Mouse (Mus musculus): ENCODE measurements around the gene Cdh26. TPM values are rescaled to one million over a fixed set of nuclear protein-coding genes. Genes with fewer than 3 reads are reported as not detected.

Cdh26 gene
- polyA plus RNA-seq, 1 experiment from 2014 or later, result 0.26 TPM

DNA sequence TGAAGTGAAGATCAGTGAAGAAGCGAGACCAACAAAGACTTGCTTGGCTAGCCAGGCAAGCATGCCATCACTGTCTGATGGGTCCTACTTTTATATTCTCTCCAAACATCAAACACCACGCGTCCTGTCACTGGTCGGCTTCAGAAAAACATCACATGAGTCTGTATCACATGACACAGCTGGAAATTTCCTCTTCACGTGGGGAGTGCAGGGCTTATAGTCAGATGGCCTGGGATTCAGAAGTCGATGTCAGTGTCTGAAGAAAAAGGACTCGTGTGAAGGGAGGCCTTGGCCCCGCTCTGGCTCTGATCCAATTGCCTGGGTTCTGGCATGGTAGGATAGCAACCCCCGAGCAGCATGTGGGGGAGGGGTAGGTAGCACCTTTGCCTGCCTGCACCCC lies 86.6 kb downstream of the Cdh26 start:
- no peaks in the 10 kb centered on the region for H3K9me3 ChIP-seq (replicated peaks)
- 58% methylated on average over 9 of the region's 9 CpGs for WGBS (ENCODE audit: insufficient replicate concordance)
- H3K9ac ChIP-seq, result no peak overlapping the region
- no peaks in the 10 kb centered on the region for H3K36me3 ChIP-seq
- H3K4me3 ChIP-seq, result no peak overlapping the region
- no peaks in the 10 kb centered on the region for H3K4me1 ChIP-seq
- no peak overlapping the region for H3K4me2 ChIP-seq
- no peaks in the 10 kb centered on the region for H3K27me3 ChIP-seq (replicated peaks)
- no peak overlapping the region for H3K27ac ChIP-seq
- ATAC-seq, result no peak

DNA sequence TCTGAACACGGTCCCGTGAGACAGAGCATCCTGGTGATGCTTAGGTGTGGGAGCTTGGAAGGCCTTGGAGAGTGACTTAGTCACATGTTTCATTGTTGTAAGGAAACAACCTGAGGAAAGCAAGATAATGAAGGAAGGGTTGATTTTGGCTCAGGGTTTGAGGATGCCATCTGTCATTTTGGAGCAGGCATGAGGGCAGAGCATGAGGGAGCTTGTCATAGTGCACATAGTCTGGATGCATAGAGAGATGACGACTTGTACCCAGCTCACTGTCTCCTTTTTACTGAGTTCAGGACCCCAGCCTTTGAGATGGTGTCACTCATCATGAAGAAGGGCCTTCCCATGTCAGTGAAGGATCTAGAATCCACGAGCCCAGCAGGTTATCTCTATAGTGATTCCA lies 89.0 kb downstream of the Cdh26 start:
- Histone ChIP-seq H3K4me3 (no peak overlapping the region), H3K9ac (no peak overlapping the region), H3K27me3 (replicated peaks) (no peaks in the 10 kb centered on the region), H3K4me1 (no peaks in the 10 kb centered on the region), H3K27ac (no peak overlapping the region), H3K4me2 (no peak overlapping the region), H3K9me3 (replicated peaks) (no peaks in the 10 kb centered on the region), H3K36me3 (no peaks in the 10 kb centered on the region)
- no peak for ATAC-seq
- WGBS (ENCODE audit: insufficient replicate concordance), result 61% methylated on average over 4 of the region's 4 CpGs

DNA sequence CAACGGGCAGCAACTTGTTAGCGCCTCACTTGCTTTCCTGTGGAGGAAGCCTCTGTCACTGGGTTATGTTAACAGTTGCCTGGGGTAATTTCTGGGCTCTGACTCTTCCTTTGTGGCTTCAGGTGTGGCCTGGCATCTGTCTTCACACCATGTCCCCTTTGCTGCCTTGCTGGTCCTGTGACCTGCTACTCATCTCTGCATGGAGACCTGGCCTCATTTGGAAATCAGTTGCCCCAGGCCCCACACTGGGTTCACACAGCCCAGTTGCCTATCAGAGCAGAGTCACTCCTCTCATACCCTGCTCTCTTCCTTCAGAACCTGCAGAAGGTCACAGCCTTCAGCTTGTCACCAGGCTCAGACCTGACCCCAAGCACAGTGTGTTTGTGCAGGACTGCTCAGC lies 89.9 kb downstream of the Cdh26 start:
- Histone ChIP-seq H3K27me3 (replicated peaks) (no peaks in the 10 kb centered on the region), H3K9me3 (replicated peaks) (no peaks in the 10 kb centered on the region), H3K4me3 (no peak overlapping the region), H3K27ac (no peak overlapping the region), H3K4me1 (no peaks in the 10 kb centered on the region), H3K36me3 (no peaks in the 10 kb centered on the region), H3K4me2 (no peak overlapping the region), H3K9ac (no peak overlapping the region)
- WGBS (ENCODE audit: insufficient replicate concordance), result 46% methylated on average over 2 of the region's 2 CpGs
- ATAC-seq, result no peak

DNA sequence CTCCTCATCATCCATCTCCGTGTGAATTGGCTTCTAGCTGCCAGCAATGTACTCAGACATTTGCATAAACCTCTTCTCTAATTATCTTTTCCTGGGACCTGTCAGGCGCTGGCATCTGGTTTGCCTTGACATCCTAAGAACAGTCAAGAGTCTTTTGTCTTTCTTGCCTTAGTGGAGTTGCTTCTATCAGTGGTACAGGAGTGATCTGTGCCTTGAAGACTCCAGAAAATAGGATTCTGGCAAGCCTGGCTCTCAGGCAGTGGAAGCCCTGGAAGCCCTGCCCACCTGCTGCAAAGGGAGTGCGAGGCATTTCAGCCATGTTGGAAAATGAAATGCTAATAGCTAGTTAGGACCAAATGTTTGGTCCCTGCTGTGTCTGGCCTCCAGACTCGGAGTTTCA lies 92.0 kb downstream of the Cdh26 start:
- no peak for ATAC-seq
- no peak overlapping the region for H3K27ac ChIP-seq
- no peaks in the 10 kb centered on the region for H3K4me1 ChIP-seq
- H3K4me2 ChIP-seq, result no peak overlapping the region
- H3K4me3 ChIP-seq, result no peak overlapping the region
- WGBS (ENCODE audit: insufficient replicate concordance), result 41% methylated on average over 4 of the region's 4 CpGs
- H3K36me3 ChIP-seq, result no peaks in the 10 kb centered on the region
- no peaks in the 10 kb centered on the region for H3K27me3 ChIP-seq (replicated peaks)
- no peak overlapping the region for H3K9ac ChIP-seq
- H3K9me3 ChIP-seq (replicated peaks), result no peaks in the 10 kb centered on the region

DNA sequence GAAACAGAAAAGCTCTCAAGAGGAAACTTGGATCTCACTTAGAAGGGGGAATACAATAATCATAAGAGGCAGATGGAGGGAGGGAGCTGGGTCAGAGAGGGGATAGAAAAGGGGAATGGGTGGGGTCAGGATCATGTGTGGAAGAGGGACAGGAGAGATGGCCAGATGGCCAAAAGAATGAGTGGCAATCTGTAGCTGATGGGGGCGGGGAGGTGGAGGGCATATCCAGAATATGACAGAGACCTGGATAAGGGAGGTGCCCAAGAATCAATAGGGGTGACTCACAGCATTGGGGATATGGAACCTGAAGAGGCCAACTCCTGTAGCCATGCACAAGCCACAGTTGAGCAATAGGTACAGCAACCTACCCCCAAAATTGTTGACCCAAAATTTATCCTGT lies 92.5 kb downstream of the Cdh26 start:
- Histone ChIP-seq H3K4me1 (no peaks in the 10 kb centered on the region), H3K27ac (no peak overlapping the region), H3K27me3 (replicated peaks) (no peaks in the 10 kb centered on the region), H3K9ac (no peak overlapping the region), H3K36me3 (no peaks in the 10 kb centered on the region), H3K4me2 (no peak overlapping the region), H3K9me3 (replicated peaks) (no peaks in the 10 kb centered on the region), H3K4me3 (no peak overlapping the region)
- 60% methylated on average over 1 of the region's 1 CpGs for WGBS (ENCODE audit: insufficient replicate concordance)
- no peak for ATAC-seq

DNA sequence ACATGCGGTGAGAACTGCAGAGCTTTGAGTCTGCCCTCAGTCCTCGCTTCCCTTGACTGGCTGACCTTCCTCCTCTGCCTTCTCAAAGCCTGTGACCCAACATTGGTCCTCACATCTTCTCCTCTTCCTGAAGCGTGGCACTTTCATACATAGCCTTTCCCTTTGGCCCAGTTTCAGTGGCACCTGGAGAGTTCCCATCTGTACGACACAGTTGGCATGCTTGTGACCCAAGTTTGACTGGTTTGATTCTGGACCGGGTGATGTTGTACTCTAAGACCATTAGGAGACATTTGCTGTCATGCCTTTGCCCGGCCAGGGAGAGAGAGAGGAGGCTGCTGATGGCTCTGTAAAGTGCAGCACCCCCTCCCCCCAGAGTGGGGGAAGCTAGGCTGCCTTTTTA lies 96.4 kb downstream of the Cdh26 start:
- no peak overlapping the region for H3K9ac ChIP-seq
- no peaks in the 10 kb centered on the region for H3K9me3 ChIP-seq (replicated peaks)
- 55% methylated on average over 6 of the region's 6 CpGs for WGBS (ENCODE audit: insufficient replicate concordance)
- H3K4me2 ChIP-seq, result no peak overlapping the region
- H3K4me1 ChIP-seq, result no peaks in the 10 kb centered on the region
- H3K4me3 ChIP-seq, result no peak overlapping the region
- H3K36me3 ChIP-seq, result no peaks in the 10 kb centered on the region
- no peaks in the 10 kb centered on the region for H3K27me3 ChIP-seq (replicated peaks)
- H3K27ac ChIP-seq, result no peak overlapping the region
- no peak for ATAC-seq

DNA sequence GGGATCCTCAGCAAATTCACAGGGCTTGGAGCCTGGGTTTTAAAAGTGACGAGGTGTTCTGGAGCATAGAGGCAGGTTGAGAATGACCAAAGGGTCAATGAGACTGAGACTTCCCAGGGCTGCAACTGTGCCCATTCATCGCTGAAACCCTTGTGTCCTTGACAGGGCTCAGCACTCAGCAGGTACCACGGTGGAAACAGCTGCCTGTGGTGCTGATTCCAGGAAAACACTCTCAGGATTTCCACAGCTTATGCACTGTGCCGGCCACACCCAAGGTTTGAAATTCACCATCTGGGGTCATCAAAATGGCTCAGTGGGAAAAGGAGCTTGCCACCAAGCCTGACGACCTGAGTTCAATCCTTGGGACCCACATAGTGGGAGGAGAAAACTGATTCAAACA lies 100.9 kb downstream of the Cdh26 start:
- Histone ChIP-seq H3K36me3 (no peaks in the 10 kb centered on the region), H3K4me3 (no peak overlapping the region), H3K4me1 (no peaks in the 10 kb centered on the region), H3K4me2 (no peak overlapping the region), H3K9ac (no peak overlapping the region), H3K27ac (no peak overlapping the region), H3K9me3 (replicated peaks) (no peaks in the 10 kb centered on the region), H3K27me3 (replicated peaks) (no peaks in the 10 kb centered on the region)
- no peak for ATAC-seq
- 59% methylated on average over 5 of the region's 5 CpGs for WGBS (ENCODE audit: insufficient replicate concordance)

DNA sequence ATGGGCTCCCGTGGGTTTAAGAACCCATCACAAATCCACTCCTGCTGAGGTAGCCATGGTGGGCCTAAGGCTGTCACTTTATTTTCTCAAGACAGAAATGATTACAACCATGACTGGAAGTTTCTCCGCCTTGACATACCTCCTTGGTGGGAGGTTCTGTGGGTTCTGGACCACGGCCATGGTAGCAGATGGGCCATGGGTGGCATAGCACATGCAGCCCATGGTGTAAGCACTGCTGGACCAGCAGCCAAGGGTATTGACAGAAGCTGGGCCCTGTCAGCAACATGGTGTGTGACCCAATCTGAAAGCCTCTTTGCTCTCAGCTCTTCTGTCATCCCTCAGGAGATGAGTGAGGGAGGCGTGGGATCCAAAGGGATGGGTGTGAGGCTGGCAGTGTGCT lies 106.2 kb downstream of the Cdh26 start:
- H3K36me3 ChIP-seq, result no peaks in the 10 kb centered on the region
- no peak overlapping the region for H3K27ac ChIP-seq
- no peaks in the 10 kb centered on the region for H3K9me3 ChIP-seq (replicated peaks)
- 67% methylated on average over 4 of the region's 4 CpGs for WGBS (ENCODE audit: insufficient replicate concordance)
- no peaks in the 10 kb centered on the region; the same call in 1 of the 2 replicates for H3K27me3 ChIP-seq (replicated peaks)
- no peak for ATAC-seq
- H3K4me3 ChIP-seq, result no peak overlapping the region
- no peak overlapping the region for H3K9ac ChIP-seq
- no peak overlapping the region for H3K4me2 ChIP-seq
- no peaks in the 10 kb centered on the region for H3K4me1 ChIP-seq

Other genes with a start within 250 kb of the Cdh26 start
- gene Sycp2, start 22.8 kb upstream of the Cdh26 start, polyA plus RNA-seq (2016; fragmentation: Nextera tagmentation; extraction: Ambion mirVana), result 0.02 TPM in 1 of 2 replicates, not detected in the other
- 1.8 and 1.9 TPM in 2 replicates for gene Ppp1r3d, start 16.1 kb upstream of the Cdh26 start, polyA plus RNA-seq (2016; fragmentation: Nextera tagmentation; extraction: Ambion mirVana)
- gene Fam217b, start 16.0 kb upstream of the Cdh26 start, polyA plus RNA-seq (2016; fragmentation: Nextera tagmentation; extraction: Ambion mirVana), result 1.2 and 2.0 TPM in 2 replicates

All from liver, embryonic 12.5 days (tissue).